Comparison of ENCODE assay signal across 19 mouse cellular contexts in the genomic region with DNA sequence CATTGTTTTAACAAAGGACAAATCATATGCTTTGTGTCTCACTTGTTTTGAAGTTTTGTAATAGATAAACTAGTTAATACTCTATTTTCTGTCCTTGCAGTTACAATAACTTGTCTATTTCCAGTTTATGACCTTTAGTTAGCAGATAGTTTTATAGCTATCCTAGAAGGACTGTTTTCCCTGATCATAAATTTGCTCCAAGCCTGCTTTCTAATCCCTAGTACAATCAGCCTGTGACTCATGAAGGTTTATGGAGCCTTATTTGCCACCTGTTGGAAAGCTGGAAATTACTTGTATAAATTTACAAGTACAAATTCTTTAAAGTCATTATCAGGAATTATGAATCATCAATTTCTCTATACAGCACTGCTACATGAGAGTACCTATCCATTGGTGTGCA.
DNase-seq lines count a peak whose midpoint lies in the region; ATAC-seq lines count a peak whose summit lies in the region.
"Had no signal": no experiment of that assay in that cellular context is flagged by ENCODE, and none has a peak within 500 bp of the region (broad histone marks: within the 10 kb centered on the region; RNA-seq: fewer than 3 reads in every experiment).

No protein-coding gene starts in this region.

- no peaks in the 10 kb centered on the region for H3K9me3 ChIP-seq in intestine, embryonic 14.5 days (ENCODE audit: control insufficient read depth, low read length)
- H3K9me3 ChIP-seq in intestine, embryonic 16.5 days (ENCODE audit: control insufficient read depth, low read length) = no peaks in the 10 kb centered on the region
- H3K9me3 ChIP-seq: embryonic facial prominence, embryonic 12.5 days; forebrain, embryonic 13.5 days; forebrain, embryonic 15.5 days had no signal

- H3K27ac ChIP-seq in intestine, embryonic 14.5 days (ENCODE audit: low read depth) = no peak overlapping the region
- no peak overlapping the region for H3K27ac ChIP-seq in intestine, embryonic 16.5 days (ENCODE audit: low read length)
- H3K27ac ChIP-seq: embryonic facial prominence, embryonic 10.5 days; embryonic facial prominence, embryonic 12.5 days; forebrain, embryonic 13.5 days; forebrain, embryonic 15.5 days had no signal

- no peak overlapping the region for H3K4me3 ChIP-seq in intestine, embryonic 14.5 days (ENCODE audit: low read depth, low read length)
- H3K4me3 ChIP-seq in intestine, embryonic 16.5 days (ENCODE audit: low read length) = no peak overlapping the region
- H3K4me3 ChIP-seq: embryonic facial prominence, embryonic 10.5 days; embryonic facial prominence, embryonic 12.5 days; forebrain, embryonic 13.5 days; forebrain, embryonic 15.5 days had no signal

- 0 out of 2 replicates have a peak, but pooled peaks have one; percentile 70 for ATAC-seq in intestine, embryonic 14.5 days (replicated peaks; ENCODE audit: low FRiP score, low TSS enrichment, low read depth)
- peak; percentile 95 for ATAC-seq in intestine, embryonic 16.5 days
- ATAC-seq: activated CD4-positive, CD25-positive, alpha-beta regulatory T cell, adult 4 months; forebrain, embryonic 13.5 days; forebrain, embryonic 15.5 days; forebrain, postnatal 0 days had no signal

- H3K4me2 ChIP-seq in intestine, embryonic 14.5 days (ENCODE audit: low read length) = no peak overlapping the region
- H3K4me2 ChIP-seq in intestine, embryonic 16.5 days (ENCODE audit: low read depth, low read length) = no peak overlapping the region
- H3K4me2 ChIP-seq: embryonic facial prominence, embryonic 12.5 days; forebrain, embryonic 13.5 days; forebrain, embryonic 15.5 days had no signal

- H3K36me3 ChIP-seq in intestine, embryonic 14.5 days (ENCODE audit: control insufficient read depth, insufficient read depth, low read length) = no peaks in the 10 kb centered on the region
- H3K36me3 ChIP-seq in intestine, embryonic 16.5 days (ENCODE audit: control insufficient read depth, insufficient read depth, low read length) = no peaks in the 10 kb centered on the region
- H3K36me3 ChIP-seq: embryonic facial prominence, embryonic 10.5 days; embryonic facial prominence, embryonic 12.5 days; forebrain, embryonic 15.5 days had no signal

- H3K27me3 ChIP-seq in intestine, embryonic 14.5 days (replicated peaks; ENCODE audit: control insufficient read depth, insufficient read depth, low read length) = no peaks in the 10 kb centered on the region
- H3K27me3 ChIP-seq in intestine, embryonic 16.5 days (replicated peaks; ENCODE audit: control insufficient read depth, insufficient read depth, low read length) = no peaks in the 10 kb centered on the region
- H3K27me3 ChIP-seq: embryonic facial prominence, embryonic 12.5 days; forebrain, embryonic 13.5 days; forebrain, embryonic 15.5 days had no signal

- H3K4me1 ChIP-seq in intestine, embryonic 14.5 days (replicated peaks; ENCODE audit: control insufficient read depth, insufficient read depth, low read length) = no peaks in the 10 kb centered on the region
- H3K4me1 ChIP-seq in intestine, embryonic 16.5 days (ENCODE audit: control insufficient read depth, insufficient read depth, low read length) = no peaks in the 10 kb centered on the region
- H3K4me1 ChIP-seq: embryonic facial prominence, embryonic 10.5 days; embryonic facial prominence, embryonic 12.5 days; forebrain, embryonic 13.5 days; forebrain, embryonic 15.5 days had no signal

- DNase-seq in intestine, embryonic 14.5 days (ENCODE audit: low spot score) = no peak
- DNase-seq in large intestine, adult 2 months (ENCODE audit: low read depth, low spot score) = peak; percentile 28
- no peak for DNase-seq in spleen, adult 18-20 months
- no peak for DNase-seq in kidney, adult 18-20 months
- DNase-seq: adrenal gland, adult 8-10 months; adrenal gland, postnatal 14 days; adrenal gland, postnatal 36 days; cerebellum, adult 11-12 months; cerebellum, adult 2 months; cerebellum, adult 9-10 months; cerebellum, postnatal 10 days; cerebellum, postnatal 25 days; forebrain, postnatal 0 days had no signal

- H3K9ac ChIP-seq in intestine, embryonic 14.5 days (ENCODE audit: low read length) = no peak overlapping the region
- H3K9ac ChIP-seq in intestine, embryonic 16.5 days (ENCODE audit: low read depth, low read length) = no peak overlapping the region
- H3K9ac ChIP-seq: embryonic facial prominence, embryonic 12.5 days; forebrain, embryonic 13.5 days; forebrain, embryonic 15.5 days; forebrain, postnatal 0 days had no signal
